Mouse (Mus musculus) kidney, postnatal 36 days (tissue): ENCODE results near the gene Snd1.

Experiments
- DNase-seq, 2 experiments: peaks; one replicate each; pipeline ENCODE4 v3.0.0; 2021 to 2022; ENCODE audit warnings: mixed read lengths in 2 of 2

Snd1 gene

DNA sequence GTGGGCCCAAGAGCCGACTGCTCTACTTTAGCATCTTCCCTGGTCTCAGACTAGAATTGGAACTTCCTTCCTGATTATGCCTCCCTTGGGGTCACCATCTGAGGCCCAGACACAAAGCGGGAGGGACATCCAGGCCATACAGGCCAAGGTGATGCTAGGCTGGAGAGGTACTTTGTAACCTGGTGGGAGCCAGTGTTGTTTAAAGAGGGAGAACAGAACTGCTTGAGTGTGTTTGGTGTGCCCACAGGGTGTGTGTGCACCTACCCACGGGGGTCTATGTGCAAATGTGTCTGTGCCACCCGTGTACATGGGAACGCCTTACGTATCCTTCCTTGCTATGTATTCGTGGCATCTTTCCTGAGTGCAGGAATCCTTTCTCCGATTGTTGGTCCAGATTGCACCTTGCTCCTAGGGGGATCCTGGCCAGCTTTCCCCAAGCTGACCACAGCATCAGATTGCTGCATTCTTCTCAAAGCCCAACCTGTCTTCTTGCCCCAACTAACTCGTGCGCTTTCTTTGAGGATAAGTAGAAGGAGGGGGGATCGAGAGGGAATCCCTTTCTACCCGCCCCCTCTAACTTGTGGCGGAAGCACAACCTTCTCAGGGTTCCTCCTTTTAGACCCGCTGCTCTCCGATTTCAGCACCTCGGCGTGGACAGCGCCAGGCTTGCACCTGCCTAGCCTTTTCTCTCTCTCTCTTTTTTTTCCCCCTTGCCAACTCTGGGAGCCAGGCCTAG, 507.2 kb downstream of the Snd1 start:
- DNase-seq: peak; percentile 66 to 92

DNA sequence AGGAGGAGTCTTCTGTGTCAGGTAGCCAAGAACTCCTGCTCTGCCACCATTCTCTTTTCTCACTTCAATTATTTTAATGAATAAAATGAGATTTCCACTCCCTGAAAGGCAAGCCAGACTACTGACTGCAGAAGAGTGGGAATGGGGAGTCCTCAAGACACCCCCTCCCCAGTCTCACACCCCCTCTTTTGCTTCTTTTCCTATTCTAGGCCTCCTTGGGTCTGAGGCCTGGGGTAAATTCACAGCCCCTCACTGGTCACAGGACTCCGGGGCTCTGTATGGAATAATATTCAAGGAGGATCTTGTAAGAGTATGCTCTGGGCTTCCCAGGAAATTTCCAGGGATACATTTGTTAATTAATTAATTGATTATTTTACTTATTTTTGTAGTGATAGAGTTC, 507.9 kb downstream of the Snd1 start:
- no peak for DNase-seq
